Mouse (Mus musculus): ENCODE measurements around the gene Lamc3. TPM values are rescaled to one million over a fixed set of nuclear protein-coding genes. Genes with fewer than 3 reads are reported as not detected.

The Lamc3 gene
- polyA plus RNA-seq, 1 experiment from 2014 or later: 1.3 TPM

DNA sequence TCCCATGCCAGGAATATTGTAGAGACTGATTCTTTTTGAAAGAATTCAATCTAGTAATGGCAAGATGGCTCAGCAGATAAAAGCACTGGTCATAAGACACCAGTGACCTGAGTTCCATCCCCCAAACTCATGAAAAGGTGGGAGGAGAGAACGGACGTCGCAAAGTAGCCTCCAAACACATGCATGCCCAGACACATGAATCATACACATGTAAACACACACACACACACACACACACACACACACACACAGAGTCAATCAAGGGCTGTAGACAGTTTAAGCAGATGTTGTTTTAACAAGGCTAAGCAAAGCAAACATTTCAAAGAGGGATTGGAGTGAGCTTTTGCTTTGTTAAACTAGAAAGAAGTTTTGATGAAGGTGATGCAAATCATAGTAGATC lies 77.1 kb downstream of the Lamc3 start:
- Histone ChIP-seq H3K9me3 (replicated peaks; ENCODE audit: control insufficient read depth, low read length) (no peaks in the 10 kb centered on the region), H3K9ac (ENCODE audit: low read length) (no peak overlapping the region), H3K27ac (ENCODE audit: low read length) (no peak overlapping the region), H3K4me1 (ENCODE audit: control insufficient read depth, insufficient read depth, low read length) (peaks cover 6% of the 10 kb centered on the region; the same call in 1 of the 2 replicates), H3K36me3 (ENCODE audit: control insufficient read depth, insufficient read depth, low read length) (no peaks in the 10 kb centered on the region), H3K4me3 (replicated peaks; ENCODE audit: low read length) (no peak overlapping the region), H3K27me3 (ENCODE audit: control insufficient read depth, insufficient read depth, low read length) (no peaks in the 10 kb centered on the region), H3K4me2 (ENCODE audit: low read depth, low read length) (no peak overlapping the region)
- no peak for ATAC-seq (ENCODE audit: insufficient read depth, low FRiP score)
- WGBS: 56% methylated on average over 3 of the region's 3 CpGs

DNA sequence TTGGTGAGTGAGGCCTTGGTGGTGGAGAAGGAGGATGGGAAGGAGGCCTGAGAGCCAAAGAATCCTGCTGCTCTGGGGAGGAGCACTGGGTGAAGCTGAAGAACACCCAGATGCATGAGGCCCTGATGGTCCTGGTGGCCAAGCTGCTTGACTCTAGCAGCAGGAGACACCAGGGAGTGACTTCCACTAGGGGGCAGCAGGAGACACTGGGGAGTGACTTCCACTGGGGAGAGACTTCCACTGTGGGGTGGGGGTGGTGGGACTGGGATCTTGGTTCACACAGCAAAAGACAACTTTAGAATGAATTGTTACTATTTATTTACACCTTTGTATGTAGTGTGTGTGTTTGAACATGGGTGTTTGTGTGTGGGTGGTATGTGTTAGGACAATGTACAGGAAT lies 78.0 kb downstream of the Lamc3 start:
- H3K4me2 ChIP-seq (ENCODE audit: low read depth, low read length): no peak overlapping the region
- no peak overlapping the region for H3K27ac ChIP-seq (ENCODE audit: low read length)
- H3K4me1 ChIP-seq (ENCODE audit: control insufficient read depth, insufficient read depth, low read length): 0 out of 2 replicates have a peak, but pooled peaks cover 3% of the 10 kb centered on the region
- no peaks in the 10 kb centered on the region for H3K36me3 ChIP-seq (ENCODE audit: control insufficient read depth, insufficient read depth, low read length)
- no peak overlapping the region for H3K4me3 ChIP-seq (replicated peaks; ENCODE audit: low read length)
- no peak overlapping the region for H3K9ac ChIP-seq (ENCODE audit: low read length)
- ATAC-seq (ENCODE audit: insufficient read depth, low FRiP score): no peak
- H3K9me3 ChIP-seq (replicated peaks; ENCODE audit: control insufficient read depth, low read length): no peaks in the 10 kb centered on the region
- no peaks in the 10 kb centered on the region for H3K27me3 ChIP-seq (ENCODE audit: control insufficient read depth, insufficient read depth, low read length)

DNA sequence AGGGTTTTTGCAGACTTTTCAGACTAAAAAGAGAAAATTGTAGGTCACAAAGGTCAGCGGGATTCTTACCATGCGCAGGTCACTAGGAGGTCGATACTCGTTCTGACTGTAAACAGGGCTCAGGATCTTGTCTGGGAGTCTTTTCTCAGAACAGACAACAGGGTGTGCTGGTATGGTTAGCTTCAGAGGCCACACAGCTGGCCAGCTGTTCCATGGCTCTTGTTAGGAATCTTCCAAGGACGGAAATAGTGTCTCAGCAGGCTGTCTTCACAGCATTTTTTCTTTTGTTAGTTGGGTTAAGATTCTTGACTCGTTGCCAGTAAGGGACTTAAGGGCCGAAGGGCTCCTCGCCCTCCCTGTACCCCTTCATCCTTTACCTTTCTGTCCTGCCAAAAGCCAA lies 79.7 kb downstream of the Lamc3 start:
- no peaks in the 10 kb centered on the region for H3K4me1 ChIP-seq (ENCODE audit: control insufficient read depth, insufficient read depth, low read length)
- H3K27me3 ChIP-seq (ENCODE audit: control insufficient read depth, insufficient read depth, low read length): no peaks in the 10 kb centered on the region
- H3K4me2 ChIP-seq (ENCODE audit: low read depth, low read length): no peak overlapping the region
- H3K4me3 ChIP-seq (replicated peaks; ENCODE audit: low read length): no peak overlapping the region
- no peak overlapping the region for H3K27ac ChIP-seq (ENCODE audit: low read length)
- no peaks in the 10 kb centered on the region for H3K36me3 ChIP-seq (ENCODE audit: control insufficient read depth, insufficient read depth, low read length)
- no peak for ATAC-seq (ENCODE audit: insufficient read depth, low FRiP score)
- 60% methylated on average over 8 of the region's 8 CpGs for WGBS
- H3K9me3 ChIP-seq (replicated peaks; ENCODE audit: control insufficient read depth, low read length): no peaks in the 10 kb centered on the region
- H3K9ac ChIP-seq (ENCODE audit: low read length): no peak overlapping the region

DNA sequence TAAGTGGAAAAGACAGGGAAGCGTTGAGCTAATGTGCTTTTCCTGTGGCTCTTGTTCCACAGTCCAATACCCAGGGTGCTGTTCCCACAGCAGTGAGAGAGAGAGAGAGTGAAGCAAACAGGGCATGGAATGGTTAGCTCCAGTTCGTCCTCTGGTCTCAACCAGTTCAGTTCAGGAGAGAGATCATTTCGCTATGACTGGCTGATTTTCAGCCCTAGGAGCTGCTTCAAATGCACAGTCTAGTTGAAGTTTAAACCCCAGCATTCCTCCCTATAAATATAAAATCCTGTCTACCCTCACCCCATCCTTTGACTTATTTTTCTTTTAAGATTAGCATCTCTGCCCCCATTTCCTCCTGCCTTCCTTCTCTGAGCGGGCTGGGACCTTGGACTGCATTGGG lies 85.5 kb downstream of the Lamc3 start:
- 80% methylated on average over 4 of the region's 4 CpGs for WGBS
- H3K36me3 ChIP-seq (ENCODE audit: control insufficient read depth, insufficient read depth, low read length): peaks cover 10% of the 10 kb centered on the region; the same call in 1 of the 2 replicates
- no peaks in the 10 kb centered on the region for H3K9me3 ChIP-seq (replicated peaks; ENCODE audit: control insufficient read depth, low read length)
- H3K9ac ChIP-seq (ENCODE audit: low read length): no peak overlapping the region
- H3K4me1 ChIP-seq (ENCODE audit: control insufficient read depth, insufficient read depth, low read length): peaks cover 14% of the 10 kb centered on the region
- no peak overlapping the region for H3K27ac ChIP-seq (ENCODE audit: low read length)
- H3K4me2 ChIP-seq (ENCODE audit: low read depth, low read length): no peak overlapping the region
- no peaks in the 10 kb centered on the region for H3K27me3 ChIP-seq (ENCODE audit: control insufficient read depth, insufficient read depth, low read length)
- no peak for ATAC-seq (ENCODE audit: insufficient read depth, low FRiP score)
- no peak overlapping the region for H3K4me3 ChIP-seq (replicated peaks; ENCODE audit: low read length)

DNA sequence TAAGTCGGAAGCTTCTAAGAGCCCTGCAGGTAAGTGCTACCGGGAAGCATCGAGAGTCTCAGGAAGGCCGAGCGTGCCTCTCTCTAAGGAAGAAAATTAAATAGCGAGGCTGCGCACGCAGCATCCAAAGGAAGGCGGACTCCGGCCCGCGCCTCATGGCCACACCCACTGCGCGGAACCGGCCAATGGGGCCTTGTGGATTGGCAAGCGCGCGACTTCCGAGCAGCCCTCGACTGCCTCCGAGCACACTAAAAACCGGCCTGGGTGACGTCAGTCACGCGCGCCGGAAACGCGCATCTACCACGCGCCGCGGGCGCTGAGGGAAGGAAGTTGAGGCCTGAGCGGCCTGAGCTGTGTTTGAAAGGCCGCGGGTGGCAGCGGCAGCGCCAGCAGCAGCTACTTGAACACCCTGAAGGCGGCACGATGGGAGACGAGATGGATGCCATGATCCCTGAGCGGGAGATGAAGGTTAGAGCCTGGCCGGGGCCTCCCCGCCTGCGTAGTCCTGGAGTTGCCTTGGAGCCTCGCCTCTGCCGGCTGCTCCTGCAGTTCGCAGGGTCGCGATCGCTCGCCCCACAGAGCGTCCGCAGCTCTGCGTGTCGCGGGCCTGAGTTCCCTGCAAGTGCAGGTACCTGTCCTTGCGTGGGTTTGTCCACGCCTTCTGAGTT lies 87.2 kb downstream of the Lamc3 start, which contains the start of gene Nup214:
Nup214 (plus strand) TSS at position 296 of the 668 bp plus-strand sequence.
- Histone ChIP-seq H3K4me3 (replicated peaks; ENCODE audit: low read length) (peak within 1 kb of the TSS; percentile 74), H3K4me2 (ENCODE audit: low read depth, low read length) (peak within 1 kb of the TSS; percentile 90), H3K27me3 (ENCODE audit: control insufficient read depth, insufficient read depth, low read length) (no peaks in the 10 kb centered on the region), H3K9ac (ENCODE audit: low read length) (peak within 1 kb of the TSS; percentile 79), H3K27ac (ENCODE audit: low read length) (peak within 1 kb of the TSS; percentile 80), H3K9me3 (replicated peaks; ENCODE audit: control insufficient read depth, low read length) (no peaks in the 10 kb centered on the region), H3K36me3 (ENCODE audit: control insufficient read depth, insufficient read depth, low read length) (peaks cover 18% of the 10 kb centered on the region), H3K4me1 (ENCODE audit: control insufficient read depth, insufficient read depth, low read length) (peaks cover 14% of the 10 kb centered on the region)
- WGBS: under 1% methylated on average over 60 of the region's 60 CpGs
- ATAC-seq (ENCODE audit: insufficient read depth, low FRiP score): peak; percentile 100

DNA sequence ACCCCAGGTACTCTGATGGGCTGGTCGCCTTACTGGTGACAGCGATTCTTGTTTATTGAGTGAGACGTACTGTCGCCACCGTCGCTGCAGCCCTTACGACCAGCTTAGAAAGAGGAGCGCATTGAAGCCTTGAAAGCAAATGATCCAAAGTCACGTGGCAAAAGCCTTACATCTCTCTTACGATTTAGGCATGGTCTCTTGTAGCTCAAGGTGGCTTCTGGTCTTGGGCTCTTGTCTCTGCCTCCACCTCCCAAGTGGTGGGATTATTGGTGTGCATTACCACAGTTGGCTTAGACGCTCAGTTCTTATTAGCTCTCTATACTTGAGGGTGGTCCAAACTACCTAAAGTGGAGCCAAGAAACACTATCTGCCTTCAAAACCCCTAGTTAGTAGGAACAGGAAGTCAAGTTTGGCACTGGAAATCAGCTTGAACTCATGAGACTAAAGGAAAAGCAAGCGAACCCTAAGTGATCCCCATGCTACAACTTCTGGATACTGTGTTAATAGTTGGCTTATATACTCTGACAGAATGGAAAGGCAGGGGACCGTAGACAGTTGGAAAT lies 87.8 kb downstream of the Lamc3 start:
- WGBS: 9% methylated on average over 13 of the region's 13 CpGs
- peak overlapping the region; percentile 74 for H3K4me3 ChIP-seq (replicated peaks; ENCODE audit: low read length)
- H3K4me2 ChIP-seq (ENCODE audit: low read depth, low read length): peak overlapping the region; percentile 90
- H3K9me3 ChIP-seq (replicated peaks; ENCODE audit: control insufficient read depth, low read length): no peaks in the 10 kb centered on the region
- H3K36me3 ChIP-seq (ENCODE audit: control insufficient read depth, insufficient read depth, low read length): peaks cover 18% of the 10 kb centered on the region
- H3K4me1 ChIP-seq (ENCODE audit: control insufficient read depth, insufficient read depth, low read length): peaks cover 14% of the 10 kb centered on the region
- H3K27ac ChIP-seq (ENCODE audit: low read length): no peak overlapping the region
- no peaks in the 10 kb centered on the region for H3K27me3 ChIP-seq (ENCODE audit: control insufficient read depth, insufficient read depth, low read length)
- peak overlapping the region; percentile 79 for H3K9ac ChIP-seq (ENCODE audit: low read length)
- no peak for ATAC-seq (ENCODE audit: insufficient read depth, low FRiP score)

DNA sequence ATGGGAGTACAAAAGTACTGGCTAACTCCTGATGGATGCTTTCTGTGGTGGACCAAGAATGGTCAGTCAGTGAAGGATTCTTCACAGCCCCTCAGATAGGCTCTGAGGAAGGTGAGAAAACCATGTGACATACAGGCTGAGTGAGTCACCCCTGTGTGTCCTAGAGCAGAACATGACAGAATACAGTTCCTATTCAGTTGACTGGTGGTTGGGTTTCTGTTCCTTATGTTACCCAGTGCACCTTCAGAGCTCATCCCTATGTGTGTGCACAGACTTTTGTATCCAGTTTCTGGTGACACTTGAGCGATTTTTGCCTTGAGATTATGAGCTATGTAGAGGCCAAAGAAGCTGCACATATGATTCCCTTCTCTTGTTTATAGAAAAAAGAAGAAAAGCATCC lies 100.7 kb downstream of the Lamc3 start:
- H3K4me2 ChIP-seq (ENCODE audit: low read depth, low read length): no peak overlapping the region
- no peaks in the 10 kb centered on the region for H3K27me3 ChIP-seq (ENCODE audit: control insufficient read depth, insufficient read depth, low read length)
- H3K36me3 ChIP-seq (ENCODE audit: control insufficient read depth, insufficient read depth, low read length): peaks cover 35% of the 10 kb centered on the region
- no peaks in the 10 kb centered on the region for H3K4me1 ChIP-seq (ENCODE audit: control insufficient read depth, insufficient read depth, low read length)
- H3K4me3 ChIP-seq (replicated peaks; ENCODE audit: low read length): no peak overlapping the region
- no peak overlapping the region for H3K9ac ChIP-seq (ENCODE audit: low read length)
- ATAC-seq (ENCODE audit: insufficient read depth, low FRiP score): no peak
- H3K27ac ChIP-seq (ENCODE audit: low read length): no peak overlapping the region
- 90% methylated on average over 1 of the region's 1 CpGs for WGBS
- H3K9me3 ChIP-seq (replicated peaks; ENCODE audit: control insufficient read depth, low read length): no peaks in the 10 kb centered on the region

DNA sequence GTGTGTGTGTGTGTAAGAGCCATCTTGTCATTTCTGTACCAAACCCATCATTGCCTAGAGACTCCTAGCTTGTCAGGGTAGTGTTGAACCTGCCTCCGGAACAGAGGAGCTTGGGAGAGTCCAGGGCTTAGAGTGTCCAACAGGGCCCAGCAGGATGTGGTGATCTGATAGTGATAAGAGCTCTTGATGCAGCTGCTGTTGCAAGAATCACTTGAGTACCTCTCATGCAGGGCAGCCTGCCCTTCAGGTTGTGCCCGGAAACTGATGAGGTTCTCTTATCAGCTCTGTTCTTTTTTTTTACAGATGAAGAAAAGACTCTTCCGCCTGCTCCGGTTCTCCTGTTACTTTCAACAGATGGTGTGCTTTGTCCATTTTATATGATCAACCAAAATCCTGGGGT lies 103.9 kb downstream of the Lamc3 start:
- Histone ChIP-seq H3K27me3 (ENCODE audit: control insufficient read depth, insufficient read depth, low read length) (no peaks in the 10 kb centered on the region), H3K4me3 (replicated peaks; ENCODE audit: low read length) (no peak overlapping the region), H3K4me2 (ENCODE audit: low read depth, low read length) (no peak overlapping the region), H3K4me1 (ENCODE audit: control insufficient read depth, insufficient read depth, low read length) (no peaks in the 10 kb centered on the region), H3K9ac (ENCODE audit: low read length) (no peak overlapping the region), H3K9me3 (replicated peaks; ENCODE audit: control insufficient read depth, low read length) (no peaks in the 10 kb centered on the region), H3K36me3 (ENCODE audit: control insufficient read depth, insufficient read depth, low read length) (peaks cover 26% of the 10 kb centered on the region), H3K27ac (ENCODE audit: low read length) (no peak overlapping the region)
- 97% methylated on average over 4 of the region's 4 CpGs for WGBS
- no peak for ATAC-seq (ENCODE audit: insufficient read depth, low FRiP score)

DNA sequence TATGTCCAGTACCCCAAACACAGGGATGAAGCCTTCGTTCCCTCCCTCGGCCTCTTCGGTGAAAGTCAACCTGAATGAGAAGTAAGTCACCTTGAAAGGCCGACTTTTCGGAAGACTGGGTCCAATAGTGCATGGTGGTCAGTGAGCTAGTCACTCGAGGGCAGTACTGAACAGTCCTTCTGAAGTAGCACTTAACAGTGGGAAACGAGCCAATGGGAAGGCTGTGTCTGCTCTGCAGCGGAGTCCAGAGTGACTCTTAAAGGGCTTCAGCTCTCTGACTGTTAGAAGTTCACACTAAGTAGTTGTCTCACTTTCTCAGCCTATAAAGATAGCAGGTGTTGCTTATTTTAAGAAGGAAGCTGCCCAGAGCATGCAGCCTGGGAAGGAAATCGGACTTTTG lies 107.8 kb downstream of the Lamc3 start:
- no peak overlapping the region for H3K4me3 ChIP-seq (replicated peaks; ENCODE audit: low read length)
- H3K9ac ChIP-seq (ENCODE audit: low read length): no peak overlapping the region
- no peak overlapping the region for H3K4me2 ChIP-seq (ENCODE audit: low read depth, low read length)
- no peak for ATAC-seq (ENCODE audit: insufficient read depth, low FRiP score)
- no peaks in the 10 kb centered on the region for H3K27me3 ChIP-seq (ENCODE audit: control insufficient read depth, insufficient read depth, low read length)
- 92% methylated on average over 9 of the region's 9 CpGs for WGBS
- H3K36me3 ChIP-seq (ENCODE audit: control insufficient read depth, insufficient read depth, low read length): peaks cover 32% of the 10 kb centered on the region
- no peaks in the 10 kb centered on the region for H3K9me3 ChIP-seq (replicated peaks; ENCODE audit: control insufficient read depth, low read length)
- no peak overlapping the region for H3K27ac ChIP-seq (ENCODE audit: low read length)
- H3K4me1 ChIP-seq (ENCODE audit: control insufficient read depth, insufficient read depth, low read length): no peaks in the 10 kb centered on the region
